Mouse (Mus musculus) neutrophil, adult 5-6 weeks (primary cell): ENCODE data around the gene Sgpp1. TPM values are rescaled to one million over a fixed set of nuclear protein-coding genes. Genes with fewer than 3 reads are reported as not detected.

Experiments used
- ATAC-seq: fragments of 151-379, 151-347 bp; 2 replicates; pipeline ENCODE4 v1.8.0; 2017; ENCODE audit warnings: mild to moderate bottlenecking, moderate TSS enrichment; ENCODE audit not compliant: insufficient number of reproducible peaks, poor library complexity, low FRiP score, severe bottlenecking; ENCODE audit errors: extremely low read depth
- total RNA-seq: library from RNA; stranded (forward); fragments of 200-1000 nt; gene quantifications from 2 replicates; pipeline ENCODE4 v1.2.3, GENCODE M21; 2017

Sgpp1 gene
- 43.5 and 43.6 TPM in 2 replicates for total RNA-seq

- ATAC-seq, result peak; percentile 66
Observed at GRCm38 (mm10) chr12:75735246-75736200, at the start of gene Sgpp1. Sgpp1 (minus strand) TSS chr12:75735729.

DNA sequence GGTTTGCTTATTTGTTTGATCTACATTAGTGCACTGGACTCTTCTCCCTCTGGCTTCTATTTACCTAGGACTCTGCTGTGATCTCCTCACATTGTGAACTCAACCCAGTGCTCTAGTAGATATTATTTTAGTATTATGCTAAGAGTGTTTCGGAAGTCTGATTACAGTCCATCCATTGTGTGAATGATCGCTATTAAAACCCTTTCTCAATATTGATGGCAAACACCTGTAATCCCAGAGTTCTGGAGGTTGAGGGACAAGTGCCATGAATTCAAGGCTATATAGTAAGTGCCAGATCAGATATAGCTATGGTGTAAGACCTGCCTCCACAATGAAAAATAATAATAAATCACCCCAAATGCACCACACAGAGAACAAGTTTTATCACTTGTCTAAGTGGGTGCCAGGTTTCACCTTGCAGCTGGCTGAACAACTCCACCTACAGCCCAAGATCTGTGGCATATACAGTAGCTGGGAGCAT, 48.8 kb upstream of the Sgpp1 start:
- ATAC-seq, result no peak

DNA sequence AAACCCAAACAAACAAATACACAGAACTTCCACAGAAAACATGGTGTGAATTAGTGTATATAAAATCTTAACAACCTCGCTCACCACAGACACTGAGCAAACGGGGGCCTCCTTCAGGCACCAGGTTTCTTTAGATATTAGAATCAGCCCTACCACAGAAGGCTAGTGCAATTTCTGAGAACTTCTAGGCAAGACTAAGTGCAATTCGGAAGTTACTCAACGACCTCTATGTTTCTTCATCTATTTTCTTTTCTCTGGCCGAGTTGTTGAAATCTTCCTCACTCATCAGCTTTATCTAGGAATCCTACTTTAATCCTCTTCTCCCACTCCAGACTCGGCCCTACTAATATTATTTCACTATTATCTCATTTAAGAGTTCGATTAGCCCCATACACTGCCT, 46.5 kb upstream of the Sgpp1 start:
- no peak for ATAC-seq

GRCm38 (mm10) chr12:75781445-75781844, 45.9 kb upstream of the Sgpp1 start:
- ATAC-seq, result no peak

GRCm38 (mm10) chr12:75772424-75773034, 37.0 kb upstream of the Sgpp1 start:
- ATAC-seq, result peak; percentile 58; the same call in 1 of the 2 replicates

GRCm38 (mm10) chr12:75771410-75771809, 35.9 kb upstream of the Sgpp1 start:
- ATAC-seq, result no peak

GRCm38 (mm10) chr12:75766885-75767317, 31.4 kb upstream of the Sgpp1 start:
- peak; percentile 23; the same call in 1 of the 2 replicates for ATAC-seq

DNA sequence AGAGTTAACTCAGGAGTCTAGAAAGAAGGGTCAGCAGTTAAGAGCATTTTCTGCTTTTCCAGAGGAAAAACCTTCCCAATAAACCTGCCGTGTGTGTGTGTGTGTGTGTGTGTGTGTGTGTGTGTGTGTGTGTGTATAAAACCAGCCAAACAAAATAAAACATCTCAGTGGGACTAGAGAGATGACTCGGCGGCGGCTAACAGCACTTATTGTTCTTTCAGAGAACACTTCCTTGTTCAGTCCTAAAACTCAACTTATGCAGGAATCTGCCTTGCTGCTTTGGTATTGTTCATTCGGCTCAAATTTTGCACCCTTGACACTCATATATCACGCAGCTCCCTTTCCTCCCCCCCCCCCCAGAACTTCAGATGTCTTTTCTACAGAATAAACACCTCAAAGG, 30.9 kb upstream of the Sgpp1 start:
- no peak for ATAC-seq

GRCm38 (mm10) chr12:75765751-75766150, 30.2 kb upstream of the Sgpp1 start:
- no peak for ATAC-seq

DNA sequence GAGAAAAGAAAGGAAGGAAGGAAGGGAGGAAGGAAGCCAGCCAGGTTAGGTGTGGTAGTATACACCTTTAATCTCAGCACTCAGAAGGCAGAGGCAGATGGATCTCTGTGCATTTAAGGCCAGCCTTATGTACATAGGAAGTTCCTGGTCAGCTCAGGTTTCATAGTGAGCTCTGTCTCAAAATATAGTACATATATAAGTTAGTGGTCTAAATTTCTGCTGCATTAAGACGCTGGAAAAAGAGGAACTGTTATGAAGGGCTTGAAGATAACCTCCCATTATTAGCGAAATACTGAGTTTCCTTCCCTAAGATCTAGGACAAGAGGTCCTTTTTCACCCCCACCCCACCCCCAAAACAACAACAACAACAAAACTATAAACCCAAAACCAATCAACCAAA, 20.9 kb upstream of the Sgpp1 start:
- ATAC-seq, result no peak

DNA sequence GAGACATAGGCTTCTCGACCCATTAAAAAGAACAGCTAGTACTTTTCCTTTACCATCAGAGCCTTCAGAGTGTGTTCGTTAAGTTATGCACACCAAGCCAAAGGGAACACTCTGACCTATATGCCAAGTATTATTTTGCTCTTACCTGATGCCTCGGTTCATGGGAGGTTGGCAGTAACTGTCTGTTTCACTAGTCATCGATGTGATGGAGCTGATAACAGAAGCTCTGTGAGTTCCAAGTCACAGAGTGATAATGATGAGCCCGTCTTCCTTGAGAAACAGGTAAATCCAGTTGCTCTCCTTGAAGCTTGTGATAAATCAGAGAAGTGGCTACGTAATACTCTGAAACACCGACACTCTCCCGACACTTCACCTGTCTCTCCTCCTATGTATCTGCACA, 18.2 kb upstream of the Sgpp1 start:
- no peak for ATAC-seq

- ATAC-seq, result no peak
Observed at GRCm38 (mm10) chr12:75752077-75752476, 16.5 kb upstream of the Sgpp1 start.

DNA sequence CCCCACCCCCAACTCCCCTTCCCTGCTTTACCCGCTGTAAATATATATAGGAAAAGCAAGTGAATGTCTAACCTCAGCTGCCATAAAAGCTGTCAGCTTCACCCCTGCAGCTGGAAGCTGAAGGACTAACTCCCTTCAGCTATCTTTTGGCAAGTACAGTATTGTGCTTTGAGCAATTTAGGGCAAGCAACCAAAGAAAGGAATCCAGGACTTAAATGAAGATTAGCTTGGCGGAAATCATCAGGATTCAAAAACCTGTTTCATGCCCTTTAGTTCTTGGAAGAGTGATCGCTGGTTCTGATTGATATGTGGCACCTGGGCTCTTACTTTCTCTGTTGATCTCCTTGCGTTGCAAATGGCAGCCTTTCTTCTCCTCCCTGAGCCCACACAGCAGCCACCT, 13.0 kb upstream of the Sgpp1 start:
- ATAC-seq, result no peak

DNA sequence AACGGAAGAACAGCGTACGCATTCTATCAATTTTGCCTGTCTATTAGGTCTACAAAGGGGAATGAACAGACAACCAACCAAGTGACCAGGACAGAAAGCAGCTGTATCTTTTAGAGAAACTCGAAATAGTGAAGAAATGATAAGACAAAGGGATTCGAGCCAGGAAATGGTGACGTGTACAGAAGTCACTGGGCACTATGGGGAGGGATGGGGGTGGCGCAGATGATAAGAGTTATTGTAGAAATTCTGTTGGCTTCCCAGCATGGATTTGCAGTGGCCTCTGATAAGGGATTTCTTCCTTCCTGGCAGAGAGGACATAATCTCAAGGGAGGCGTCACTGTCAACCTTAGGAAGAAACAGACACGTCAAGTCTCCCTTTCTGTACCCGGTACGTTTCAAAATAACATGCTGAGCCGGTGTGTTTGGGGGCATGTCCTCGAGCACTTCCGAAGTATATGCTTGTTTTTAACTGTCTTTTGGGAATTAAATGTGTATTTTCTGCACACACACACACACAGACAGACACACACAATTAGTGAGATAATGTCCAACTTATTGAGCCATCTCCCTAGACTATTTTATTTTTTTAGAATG, 10.3 kb upstream of the Sgpp1 start:
- ATAC-seq, result no peak

GRCm38 (mm10) chr12:75742101-75742500, 6.6 kb upstream of the Sgpp1 start:
- ATAC-seq, result no peak

GRCm38 (mm10) chr12:75741273-75741672, 5.7 kb upstream of the Sgpp1 start:
- ATAC-seq, result no peak

DNA sequence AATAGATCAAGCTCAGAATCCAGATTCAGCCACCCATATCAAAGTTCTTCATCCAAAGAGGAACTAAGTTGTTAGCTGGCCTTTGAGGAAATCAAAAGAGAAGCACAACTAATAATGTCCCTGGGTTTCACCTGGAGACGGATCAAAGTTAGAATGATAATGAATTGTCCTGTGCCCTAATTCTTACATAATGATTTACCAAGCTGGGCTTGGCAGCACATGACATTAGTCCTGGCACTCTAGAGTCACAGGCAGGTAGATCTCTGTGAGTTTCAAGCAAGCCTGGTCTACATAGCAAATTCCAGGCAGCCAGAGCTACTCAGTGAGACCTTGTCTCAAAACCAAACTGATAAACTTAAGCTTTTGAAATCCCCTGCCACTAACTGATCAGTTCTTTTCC, 4.9 kb upstream of the Sgpp1 start:
- no peak for ATAC-seq

DNA sequence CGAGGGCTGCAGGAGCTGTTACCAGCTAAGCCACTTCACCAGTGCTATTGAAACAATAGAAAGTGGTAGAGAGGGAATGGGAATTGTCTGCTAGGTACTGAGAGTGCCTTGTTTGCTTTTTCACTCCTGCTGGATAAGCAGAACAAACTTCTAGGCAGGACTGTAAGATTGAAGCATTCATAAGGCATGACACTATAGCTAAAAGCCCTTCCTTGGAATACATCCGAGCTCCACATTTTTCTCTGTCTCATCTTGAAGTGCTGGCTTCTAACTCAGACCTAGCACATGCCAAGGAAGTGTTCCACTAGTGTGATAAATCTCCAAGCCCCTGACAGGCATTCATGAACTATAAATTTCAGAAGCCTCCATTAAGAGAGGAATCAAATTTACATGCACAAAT, 4.1 kb upstream of the Sgpp1 start:
- ATAC-seq, result no peak

- no peak for ATAC-seq
Observed at GRCm38 (mm10) chr12:75736296-75736695, 767 bp upstream of the Sgpp1 start.

DNA sequence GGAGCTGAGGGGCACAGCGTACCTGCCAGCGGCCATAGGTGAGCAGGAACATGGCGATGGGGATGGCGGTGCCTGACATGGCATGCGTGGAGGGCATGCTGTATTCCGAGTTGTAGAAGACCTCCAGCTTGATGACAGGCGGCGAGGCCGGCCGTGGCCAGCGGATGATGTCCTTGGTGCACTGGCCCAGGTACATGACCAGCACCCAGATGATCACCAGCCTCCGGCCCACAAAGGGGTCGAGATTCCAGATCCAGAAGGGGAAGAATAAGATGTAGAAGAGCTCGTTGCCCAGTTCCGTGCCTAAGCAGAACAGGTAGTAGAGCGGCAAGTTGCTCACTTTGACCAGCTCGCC, 661 bp downstream of the Sgpp1 start:
- peak; percentile 26; the same call in 1 of the 2 replicates for ATAC-seq
